Mouse (Mus musculus) CH12.LX (cell line): ENCODE measurements around the gene Cdh13.

Experiments used
- CHD2 ChIP-seq: IDR thresholded peaks from 2 replicates; pipeline ENCODE4 v1.6.1; 2011; ENCODE audit warnings: low read length, improper control_type of control experiment
- CTCF ChIP-seq, 2 experiments: IDR thresholded peaks in 1 of 2; conservative IDR thresholded peaks in 1 of 2; 2 replicates each; pipeline ENCODE4 v1.5.1; 2011 to 2012; ENCODE audit warnings: low read depth in 2 of 2, low read length in 2 of 2, improper control_type of control experiment in 1 of 2, inconsistent platforms in 1 of 2, mild to moderate bottlenecking in 1 of 2, moderate library complexity in 1 of 2
- E2F4 ChIP-seq: IDR thresholded peaks from 2 replicates; pipeline ENCODE4 v1.6.1; 2011; ENCODE audit warnings: low read depth, low read length, improper control_type of control experiment; ENCODE audit not compliant: insufficient replicate concordance
- EP300 ChIP-seq: IDR thresholded peaks from 2 replicates; pipeline ENCODE4 v1.6.1; 2011; ENCODE audit warnings: low read length, improper control_type of control experiment
- MAX ChIP-seq: IDR thresholded peaks from 2 replicates; pipeline ENCODE4 v1.6.1; 2011; ENCODE audit warnings: low read length, improper control_type of control experiment
- MAZ ChIP-seq: IDR thresholded peaks from 2 replicates; pipeline ENCODE4 v1.6.1; 2012; ENCODE audit warnings: low read depth, mild to moderate bottlenecking, inconsistent platforms, low read length, improper control_type of control experiment, moderate library complexity
- MEF2A ChIP-seq: IDR thresholded peaks from 2 replicates; pipeline ENCODE4 v1.6.1; 2014; ENCODE audit warnings: low read depth, mild to moderate bottlenecking, inconsistent platforms, low read length, improper control_type of control experiment, borderline replicate concordance
- POLR2A ChIP-seq: IDR thresholded peaks from 2 replicates; pipeline ENCODE4 v1.6.1; 2011; ENCODE audit warnings: low read depth, mild to moderate bottlenecking, improper control_type of control experiment, low read length
- POLR2AphosphoS2 ChIP-seq: IDR thresholded peaks from 2 replicates; pipeline ENCODE4 v1.6.1; 2011; ENCODE audit warnings: low read depth, low read length, improper control_type of control experiment
- RAD21 ChIP-seq: IDR thresholded peaks from 2 replicates; pipeline ENCODE4 v1.6.1; 2011; ENCODE audit warnings: low read depth, mild to moderate bottlenecking, low read length, improper control_type of control experiment, moderate library complexity
- SIN3A ChIP-seq: IDR thresholded peaks from 2 replicates; pipeline ENCODE4 v1.6.1; 2012; ENCODE audit warnings: low read length, improper control_type of control experiment, inconsistent platforms

DNA sequence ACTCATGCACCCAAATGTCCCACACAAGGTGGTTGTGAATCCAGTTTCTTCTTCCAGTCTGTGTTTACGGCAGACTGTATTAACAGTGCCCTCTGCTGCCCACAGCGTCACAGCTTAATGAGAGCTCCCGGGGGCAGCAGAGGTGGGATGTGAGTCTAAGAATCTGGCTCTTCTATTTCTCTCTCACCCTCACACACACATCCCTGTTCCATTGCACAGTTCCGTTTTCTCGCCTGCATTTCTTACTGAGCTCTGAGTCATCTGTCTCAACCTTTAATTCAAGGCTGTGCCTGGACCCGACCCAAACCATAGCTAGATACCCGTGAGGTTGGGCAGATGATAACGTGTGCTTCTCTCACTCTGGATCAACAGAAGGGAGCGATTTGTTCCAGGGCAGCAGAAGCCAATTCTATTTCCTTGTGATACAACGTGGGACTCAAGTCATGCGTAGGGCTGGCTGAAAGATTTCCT is 46.3 kb upstream of the Cdh13 start:
- TF ChIP-seq CTCF (conservative IDR thresholded peaks at IDR 0.05 in 1 of 2, IDR thresholded peaks at IDR 0.05 in 1 of 2; ENCODE audit: low read depth in 2 of 2, low read length in 2 of 2) (no peak), POLR2A (no peak), EP300 (no peak), POLR2AphosphoS2 (no peak), MAX (no peak), MAZ (no peak), CHD2 (no peak), RAD21 (no peak), E2F4 (no peak), MEF2A (no peak), SIN3A (no peak)
